Mouse (Mus musculus) lung, postnatal 0 days (tissue): ENCODE measurements at regions not wholly inside any gene's neighbourhood (a gene's known extent, or its start where the extent isn't known, plus 50 kb on each side); places are given as distances from the start of the nearest gene placed in this dataset.

Experiments
- CTCF ChIP-seq: IDR thresholded peaks from 2 replicates; pipeline ENCODE4 v1.5.1; 2016; ENCODE audit warnings: antibody characterized with exemption, mild to moderate bottlenecking
- EP300 ChIP-seq: IDR thresholded peaks from 2 replicates; pipeline ENCODE4 v1.6.1; 2016; ENCODE audit warnings: antibody characterized with exemption, mild to moderate bottlenecking, control low read depth

DNA sequence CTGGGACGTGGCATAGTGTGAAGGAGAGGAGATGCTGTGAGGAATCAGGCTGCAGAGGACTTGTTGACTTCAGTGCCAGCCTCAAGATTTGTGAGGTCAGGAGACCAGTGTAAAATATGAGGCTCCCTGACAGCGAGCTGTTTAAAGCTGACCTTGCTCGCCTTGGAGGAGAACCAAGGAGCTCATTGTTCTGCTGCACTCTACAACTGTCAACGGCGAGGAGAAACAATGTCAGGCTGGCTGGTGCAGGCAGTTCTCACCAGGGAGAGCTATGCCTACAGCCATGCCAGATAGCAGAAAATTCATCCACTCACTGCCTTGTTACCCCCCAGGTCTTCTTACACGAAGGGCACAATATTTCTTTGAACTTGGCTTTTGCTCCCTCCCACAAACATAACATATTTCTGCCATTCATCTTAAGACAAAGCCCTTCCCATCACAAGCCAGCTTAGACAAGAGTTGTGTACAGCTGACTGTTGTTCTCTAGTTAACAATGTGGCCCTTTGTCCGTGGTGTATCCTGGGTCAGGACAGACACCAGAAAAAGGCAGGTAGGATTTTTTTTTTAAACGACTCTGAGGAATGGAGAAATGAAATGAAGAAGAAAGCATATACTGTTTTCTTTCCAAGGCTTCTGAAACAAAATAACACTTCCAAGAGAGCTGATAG, 131.5 kb downstream of the Zpld1 start:
- TF ChIP-seq CTCF (no peak), EP300 (no peak)
